Mouse (Mus musculus): ENCODE measurements around the gene Rps10.

Rps10 gene

DNA sequence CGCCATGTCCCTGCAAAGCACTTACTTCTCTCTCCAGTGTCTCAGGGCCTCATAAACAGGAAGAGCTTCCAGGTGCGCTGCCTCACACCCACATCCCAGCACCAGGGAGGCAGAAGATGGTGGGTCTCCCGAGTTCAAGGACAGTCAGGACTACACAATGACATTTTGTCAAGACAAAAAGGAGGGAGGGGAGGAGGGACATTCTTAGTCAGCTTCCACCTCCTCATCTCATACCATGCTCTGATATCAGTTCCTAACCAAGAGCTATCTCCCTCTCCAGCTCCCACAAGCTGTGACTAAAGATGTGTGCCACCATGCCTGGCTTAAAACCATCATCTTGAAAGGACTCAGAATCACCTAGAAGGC lies 25.0 kb downstream of the Rps10 start:
- DNase-seq, result no peak

- no peak for DNase-seq
Observed at GRCm38 (mm10) chr17:27610679-27611518, 25.6 kb downstream of the Rps10 start.

GRCm38 (mm10) chr17:27609576-27609975 lies 26.9 kb downstream of the Rps10 start:
- DNase-seq, result no peak

GRCm38 (mm10) chr17:27603522-27604234 lies 32.8 kb downstream of the Rps10 start:
- DNase-seq, result no peak

- DNase-seq, result no peak
Observed at GRCm38 (mm10) chr17:27603036-27603435, 33.4 kb downstream of the Rps10 start.

- no peak for DNase-seq
Observed at GRCm38 (mm10) chr17:27600869-27601268, 35.6 kb downstream of the Rps10 start.

DNA sequence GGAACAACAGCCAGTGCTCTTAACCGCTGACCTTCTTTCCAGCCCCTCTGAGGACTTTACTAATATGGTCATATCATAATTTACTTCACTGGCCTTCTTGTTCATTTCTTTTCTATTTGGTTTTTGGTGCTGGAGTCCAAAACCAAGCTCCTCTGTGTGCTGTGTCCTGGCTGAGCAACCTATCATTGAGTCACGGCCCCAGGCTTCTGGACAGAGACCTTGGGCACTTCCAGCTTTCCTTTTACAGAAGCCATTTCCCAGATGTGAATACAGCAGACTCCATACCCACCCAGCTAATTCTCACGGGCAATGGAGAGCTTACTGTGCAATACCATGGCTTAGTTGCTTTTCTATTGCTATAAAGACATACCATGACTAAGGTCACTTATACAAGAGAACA lies 36.2 kb downstream of the Rps10 start:
- no peak for DNase-seq

DNA sequence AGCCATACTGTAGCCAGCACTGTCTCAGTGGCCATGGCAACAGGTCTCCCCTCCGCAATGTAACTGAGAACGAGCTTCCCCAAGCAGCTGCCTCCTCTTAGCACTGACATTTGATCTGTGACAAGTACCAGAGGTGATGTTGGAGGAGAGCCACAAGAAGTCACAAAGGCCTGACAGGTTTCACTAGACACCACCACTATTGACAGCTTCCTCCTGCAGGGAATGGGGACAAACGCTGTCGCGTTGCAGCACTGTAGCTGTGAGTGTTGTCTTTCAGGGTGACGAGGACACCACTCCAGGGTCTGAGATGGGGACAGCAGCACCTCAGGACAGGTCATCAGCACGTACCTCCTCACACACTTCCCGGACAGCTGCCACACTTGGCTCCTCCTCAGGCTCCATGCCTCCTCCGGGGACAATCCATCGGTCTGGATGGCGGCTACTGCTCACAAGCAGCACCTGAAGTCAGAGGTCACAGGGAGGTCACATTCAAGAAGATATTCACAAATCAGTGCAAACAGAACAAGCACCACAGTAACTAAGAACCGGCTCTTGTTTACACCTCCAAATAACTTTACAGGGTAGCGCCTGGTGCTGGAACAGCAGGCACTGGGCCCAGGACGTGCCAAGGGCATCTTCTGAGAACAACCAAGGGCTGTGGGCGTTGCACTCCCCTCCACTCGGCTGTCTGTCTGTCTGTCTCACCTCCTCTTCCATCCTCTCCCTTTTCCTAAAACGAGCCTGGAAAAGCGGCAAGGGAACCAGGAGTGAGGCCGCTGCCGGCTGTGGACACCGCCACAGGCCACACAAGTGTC lies 39.9 kb downstream of the Rps10 start:
- no peak for DNase-seq

GRCm38 (mm10) chr17:27595659-27596375 lies 40.7 kb downstream of the Rps10 start:
- no peak for DNase-seq

GRCm38 (mm10) chr17:27592565-27592910 lies 43.9 kb downstream of the Rps10 start:
- no peak for DNase-seq

- peak; percentile 9 to 27 for DNase-seq
Observed at GRCm38 (mm10) chr17:27591826-27592564, 44.5 kb downstream of the Rps10 start.

GRCm38 (mm10) chr17:27588231-27588630 lies 48.2 kb downstream of the Rps10 start:
- peak; percentile 12 to 17 for DNase-seq

DNA sequence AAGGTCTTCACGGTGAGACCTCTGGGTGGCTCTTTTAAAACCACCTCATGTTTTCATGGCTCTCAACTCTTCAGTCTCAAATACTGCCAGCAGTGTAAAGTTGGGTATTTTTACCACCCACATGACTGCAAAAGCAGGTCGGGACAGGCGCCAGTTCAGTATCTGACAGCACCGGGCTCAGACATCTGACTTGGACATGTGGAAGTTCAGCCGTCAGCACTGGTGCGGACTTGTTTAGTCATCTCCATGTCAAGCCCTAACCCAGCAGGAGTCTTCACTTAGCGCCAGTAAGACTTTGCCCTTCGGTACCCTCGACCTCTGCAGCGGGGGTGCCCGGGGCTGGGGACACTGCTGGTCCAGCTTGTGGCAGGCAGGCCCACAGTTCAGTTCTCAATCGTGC lies 49.2 kb downstream of the Rps10 start:
- no peak for DNase-seq

DNA sequence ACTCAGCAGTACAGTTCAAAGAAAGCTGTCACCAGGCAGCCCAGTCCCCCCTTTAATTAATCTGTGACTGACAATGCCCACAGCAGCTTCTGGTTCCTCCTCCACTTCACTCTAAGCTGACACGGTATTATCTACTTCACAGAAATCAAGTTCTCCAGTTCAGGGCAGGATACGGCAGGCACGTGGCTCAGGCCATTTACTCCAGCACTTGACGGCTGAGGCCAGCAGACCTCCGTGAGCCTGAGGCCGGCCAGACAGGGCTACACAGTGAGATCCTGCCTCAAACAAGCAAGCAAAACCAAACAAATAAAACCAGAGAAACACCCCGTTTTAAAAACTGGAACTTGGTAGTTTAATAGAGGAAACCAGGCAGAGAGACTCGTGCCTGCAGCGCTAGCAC lies 49.8 kb downstream of the Rps10 start:
- DNase-seq, result no peak

DNA sequence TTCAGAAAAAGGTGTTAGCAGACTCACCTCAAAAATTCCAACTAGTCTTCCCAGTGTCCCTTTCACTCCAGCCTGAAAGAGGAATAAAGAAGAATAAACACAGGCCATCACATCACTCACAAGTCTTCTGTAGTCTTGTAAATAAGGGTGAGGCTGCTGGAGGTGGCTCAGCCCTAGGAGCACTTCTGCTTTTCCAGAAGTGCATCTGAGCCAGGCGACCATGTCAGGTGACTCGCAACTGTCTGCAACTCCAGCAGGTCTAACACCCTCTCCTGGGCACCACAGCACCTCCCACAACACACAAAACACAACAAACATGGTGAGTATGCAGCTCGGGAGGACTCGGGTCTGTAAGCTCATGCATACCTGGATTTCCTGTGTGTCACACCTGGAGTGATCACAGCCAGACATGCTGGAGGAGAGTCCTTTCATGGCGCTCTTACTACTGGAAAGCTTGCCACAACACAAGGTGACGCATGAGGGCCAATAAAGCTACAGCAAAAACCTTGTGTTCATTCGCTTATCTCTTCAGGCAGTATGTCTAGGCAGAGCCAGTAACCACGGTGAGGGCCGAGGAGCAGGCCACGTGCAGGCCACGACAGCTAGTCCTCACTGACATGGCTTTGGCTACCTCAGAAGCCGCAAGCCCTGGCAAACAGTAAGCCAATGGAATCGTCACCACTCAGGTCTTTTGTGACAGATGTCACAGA lies 53.1 kb downstream of the Rps10 start:
- no peak for DNase-seq
